Mouse (Mus musculus) lung, postnatal 0 days (tissue): ENCODE measurements around the gene Gigyf1. TPM values are rescaled to one million over a fixed set of nuclear protein-coding genes. Genes with fewer than 3 reads are reported as not detected.

Source experiments
- ATAC-seq: fragments of 200-750 bp; cut with Nextera tagmentation; 2 replicates; pipeline ENCODE4 v1.8.0; 2017; ENCODE audit warnings: moderate library complexity
- DNase-seq: peaks from one replicate; pipeline ENCODE4 v3.0.0-alpha.2; 2016; ENCODE audit warnings: low spot score
- H3K27ac ChIP-seq: fragments of 300-500 bp; sonication (generic); 2 replicates; pipeline ENCODE4 v1.5.1; 2014; ENCODE audit warnings: antibody characterized with exemption, mild to moderate bottlenecking, low read length, mixed read lengths
- H3K27me3 ChIP-seq: fragments of 300-500 bp; sonication (generic); replicated peaks from 2 replicates; pipeline ENCODE4 v1.6.1; 2014; ENCODE audit warnings: low read length, mixed read lengths; ENCODE audit not compliant: insufficient read depth
- H3K36me3 ChIP-seq: fragments of 300-500 bp; sonication (generic); 2 replicates; pipeline ENCODE4 v1.6.1; 2014; ENCODE audit warnings: low read length, mixed read lengths; ENCODE audit not compliant: insufficient read depth
- H3K4me1 ChIP-seq: fragments of 300-500 bp; sonication (generic); 2 replicates; pipeline ENCODE4 v1.6.1; 2014; ENCODE audit warnings: antibody characterized with exemption, low read depth, low read length, mixed read lengths; ENCODE audit not compliant: insufficient read depth
- H3K4me2 ChIP-seq: fragments of 300-500 bp; sonication (generic); replicated peaks from 2 replicates; pipeline ENCODE4 v1.6.1; 2014; ENCODE audit warnings: low read depth, mild to moderate bottlenecking, low read length, moderate library complexity, mixed read lengths
- H3K4me3 ChIP-seq: fragments of 300-500 bp; sonication (generic); 2 replicates; pipeline ENCODE4 v1.5.1; 2014; ENCODE audit warnings: low read depth, low read length
- H3K9ac ChIP-seq: fragments of 300-500 bp; sonication (generic); replicated peaks from 2 replicates; pipeline ENCODE4 v1.6.1; 2014; ENCODE audit warnings: low read depth, mild to moderate bottlenecking
- H3K9me3 ChIP-seq: fragments of 300-500 bp; sonication (generic); 2 replicates; pipeline ENCODE4 v1.6.1; 2016; ENCODE audit warnings: low read length, mixed read lengths
- CTCF ChIP-seq: IDR thresholded peaks from 2 replicates; pipeline ENCODE4 v1.5.1; 2016; ENCODE audit warnings: antibody characterized with exemption, mild to moderate bottlenecking
- EP300 ChIP-seq: IDR thresholded peaks from 2 replicates; pipeline ENCODE4 v1.6.1; 2016; ENCODE audit warnings: antibody characterized with exemption, mild to moderate bottlenecking, control low read depth
- WGBS: fragments of 180-500 bp; shearing (Covaris S2); extraction: QIAGEN DNeasy Blood & Tissue Kit; methylation state at CpG from one replicate; pipeline ENCODE4 v1.1.7; 2014; 5-methylcytosine and 5-hydroxymethylcytosine counted together
- polyA plus RNA-seq: library from polyadenylated mRNA; unstranded; fragments of >200 nt; fragmentation: Nextera tagmentation; extraction: Ambion mirVana; gene quantifications from 2 replicates; pipeline ENCODE4 v1.2.1, GENCODE M21; 2015

The Gigyf1 gene
- polyA plus RNA-seq, 1 experiment from 2014 or later = 12.4 TPM

GRCm38 (mm10) chr5:137544926-137545325 lies 26.6 kb downstream of the Gigyf1 start:
- H3K9ac ChIP-seq = no peak overlapping the region
- H3K4me3 ChIP-seq = no peak overlapping the region
- no peaks in the 10 kb centered on the region for H3K4me1 ChIP-seq
- no peaks in the 10 kb centered on the region for H3K27me3 ChIP-seq
- TF ChIP-seq EP300 = no peak
- no peak for TF ChIP-seq CTCF
- no peak overlapping the region for H3K27ac ChIP-seq
- no peaks in the 10 kb centered on the region for H3K36me3 ChIP-seq
- ATAC-seq (no peak), DNase-seq (no peak)
- WGBS = 65% methylated on average over 6 of the region's 6 CpGs
- no peak overlapping the region for H3K4me2 ChIP-seq
- H3K9me3 ChIP-seq = no peaks in the 10 kb centered on the region

GRCm38 (mm10) chr5:137545596-137545995 lies 27.2 kb downstream of the Gigyf1 start:
- 63% methylated on average over 4 of the region's 4 CpGs for WGBS
- Histone ChIP-seq H3K36me3 (no peaks in the 10 kb centered on the region), H3K27me3 (no peaks in the 10 kb centered on the region), H3K9ac (no peak overlapping the region), H3K9me3 (no peaks in the 10 kb centered on the region), H3K4me1 (no peaks in the 10 kb centered on the region), H3K4me3 (no peak overlapping the region), H3K4me2 (no peak overlapping the region), H3K27ac (no peak overlapping the region)
- ATAC-seq = no peak
- no peak for DNase-seq
- TF ChIP-seq EP300 (no peak), CTCF (no peak)

GRCm38 (mm10) chr5:137549840-137550239 lies 31.5 kb downstream of the Gigyf1 start:
- Histone ChIP-seq H3K27ac (no peak overlapping the region), H3K9me3 (no peaks in the 10 kb centered on the region), H3K27me3 (0 out of 2 replicates have a peak, but pooled peaks cover 6% of the 10 kb centered on the region), H3K36me3 (no peaks in the 10 kb centered on the region), H3K4me1 (no peaks in the 10 kb centered on the region), H3K4me3 (no peak overlapping the region), H3K4me2 (no peak overlapping the region), H3K9ac (no peak overlapping the region)
- WGBS = 78% methylated on average over 2 of the region's 2 CpGs
- no peak for TF ChIP-seq EP300
- TF ChIP-seq CTCF = no peak
- ATAC-seq (no peak), DNase-seq (no peak)

- Histone ChIP-seq H3K4me3 (no peak overlapping the region), H3K27me3 (0 out of 2 replicates have a peak, but pooled peaks cover 6% of the 10 kb centered on the region), H3K9ac (no peak overlapping the region), H3K4me1 (no peaks in the 10 kb centered on the region), H3K9me3 (no peaks in the 10 kb centered on the region), H3K36me3 (no peaks in the 10 kb centered on the region), H3K27ac (no peak overlapping the region), H3K4me2 (no peak overlapping the region)
- DNase-seq (no peak), ATAC-seq (no peak)
- TF ChIP-seq EP300 = no peak
- TF ChIP-seq CTCF = peak; percentile 56
- 63% methylated on average over 5 of the region's 5 CpGs for WGBS
These were observed 32.8 kb downstream of the Gigyf1 start for GRCm38 (mm10) chr5:137551119-137551518.

- WGBS = 21% methylated on average over 6 of the region's 6 CpGs
- no peak overlapping the region for H3K27ac ChIP-seq
- no peaks in the 10 kb centered on the region for H3K9me3 ChIP-seq
- H3K36me3 ChIP-seq = no peaks in the 10 kb centered on the region
- H3K9ac ChIP-seq = no peak overlapping the region
- 0 out of 2 replicates have a peak overlapping the region, but pooled peaks have one; percentile 5 for H3K4me2 ChIP-seq
- DNase-seq (no peak), ATAC-seq (no peak)
- no peaks in the 10 kb centered on the region for H3K4me1 ChIP-seq
- 0 out of 2 replicates have a peak, but pooled peaks cover 6% of the 10 kb centered on the region for H3K27me3 ChIP-seq
- no peak overlapping the region for H3K4me3 ChIP-seq
- TF ChIP-seq CTCF = no peak
- no peak for TF ChIP-seq EP300
These were observed 34.7 kb downstream of the Gigyf1 start for GRCm38 (mm10) chr5:137553000-137553399.

- TF ChIP-seq EP300 = no peak
- TF ChIP-seq CTCF = no peak
- DNase-seq = peak; percentile 46
These were observed 35.1 kb downstream of the Gigyf1 start, which contains the start of gene Actl6b for GRCm38 (mm10) chr5:137553411-137553837. Actl6b (plus strand) TSS chr5:137553517.

GRCm38 (mm10) chr5:137553898-137554297 lies 35.5 kb downstream of the Gigyf1 start:
- Histone ChIP-seq H3K36me3 (no peaks in the 10 kb centered on the region), H3K27me3 (0 out of 2 replicates have a peak, but pooled peaks cover 6% of the 10 kb centered on the region), H3K4me2 (no peak overlapping the region), H3K27ac (no peak overlapping the region), H3K9me3 (no peaks in the 10 kb centered on the region), H3K4me3 (no peak overlapping the region), H3K4me1 (no peaks in the 10 kb centered on the region), H3K9ac (no peak overlapping the region)
- WGBS = 42% methylated on average over 11 of the region's 11 CpGs
- ATAC-seq (no peak), DNase-seq (no peak)
- TF ChIP-seq CTCF (no peak), EP300 (no peak)

More at GRCm38 (mm10) chr5:137553411-137553837, 35.1 kb downstream of the Gigyf1 start, which contains the start of gene Actl6b:
- Histone ChIP-seq H3K9me3 (no peaks in the 10 kb centered on the region), H3K9ac (no peak within 1 kb of the TSS), H3K4me2 (0 out of 2 replicates have a peak within 1 kb of the TSS, but pooled peaks have one; percentile 5), H3K27ac (no peak within 1 kb of the TSS), H3K4me3 (no peak within 1 kb of the TSS), H3K4me1 (no peaks in the 10 kb centered on the region), H3K27me3 (0 out of 2 replicates have a peak, but pooled peaks cover 6% of the 10 kb centered on the region), H3K36me3 (no peaks in the 10 kb centered on the region)
- 4% methylated on average over 32 of the region's 37 CpGs for WGBS
- peak; percentile 81 for ATAC-seq
